Mouse (Mus musculus) gastrocnemius, adult 18-20 months (tissue): Measurements from ENCODE around the gene Tssc4. TPM values are rescaled to one million over a fixed set of nuclear protein-coding genes. Genes with fewer than 3 reads are reported as not detected.

Source experiments
- DNase-seq: peaks from one replicate; pipeline ENCODE4 v3.0.0; 2021; ENCODE audit warnings: low spot score
- long read RNA-seq, 2 experiments: library from polyadenylated mRNA; stranded (forward); transcript quantifications; one replicate each; pipeline ENCODE4 v2.0.0; 2021
- total RNA-seq, 2 experiments: library from RNA; stranded (reverse); gene quantifications; 2 replicates each; pipeline ENCODE4 v1.2.3; 2021

Gene Tssc4
- 1 to 10 TPM; 6.7 to 8.0 TPM for total RNA-seq
- long read RNA-seq, experiment 1, partial matches to known transcripts, result 0 of 12 reads
- long read RNA-seq, experiment 1, other reads (novel, unspliced or antisense), result 0 of 12 reads
- long read RNA-seq, experiment 2, transcript Tssc4-206 (3 exons, 1,364 nt), result minor isoform, 5 of 20 reads
- long read RNA-seq, experiment 2, transcript Tssc4-207 (1 exons, 1,735 nt), result major isoform, 10 of 20 reads
- long read RNA-seq, experiment 2, partial matches to known transcripts, result 0 of 20 reads
- long read RNA-seq, experiment 2, other reads (novel, unspliced or antisense), result 1 of 20 reads

- peak; percentile 99 for DNase-seq
These were observed at the start of gene Tssc4 for GRCm38 (mm10) chr7:143068882-143069591. Gene Tssc4, plus strand, starts transcription at chr7:143069249.

GRCm38 (mm10) chr7:143020040-143020439, 49.0 kb upstream of the Tssc4 start:
- no peak for DNase-seq

- DNase-seq, result no peak
These were observed 48.3 kb upstream of the Tssc4 start for GRCm38 (mm10) chr7:143020764-143021163.

- DNase-seq, result no peak
These were observed 47.5 kb upstream of the Tssc4 start for GRCm38 (mm10) chr7:143021356-143022164.

GRCm38 (mm10) chr7:143023499-143023898, 45.5 kb upstream of the Tssc4 start:
- DNase-seq, result no peak

GRCm38 (mm10) chr7:143024293-143024692, 44.8 kb upstream of the Tssc4 start:
- DNase-seq, result no peak

GRCm38 (mm10) chr7:143025496-143025895, 43.6 kb upstream of the Tssc4 start:
- no peak for DNase-seq

GRCm38 (mm10) chr7:143027196-143027595, 41.9 kb upstream of the Tssc4 start:
- DNase-seq, result no peak

- DNase-seq, result no peak
These were observed 37.2 kb upstream of the Tssc4 start for GRCm38 (mm10) chr7:143031816-143032215.

GRCm38 (mm10) chr7:143033581-143033980, 35.5 kb upstream of the Tssc4 start:
- no peak for DNase-seq

GRCm38 (mm10) chr7:143034112-143034511, 34.9 kb upstream of the Tssc4 start:
- no peak for DNase-seq

GRCm38 (mm10) chr7:143034519-143035450, 34.3 kb upstream of the Tssc4 start:
- no peak for DNase-seq

GRCm38 (mm10) chr7:143036787-143037186, 32.3 kb upstream of the Tssc4 start:
- no peak for DNase-seq

GRCm38 (mm10) chr7:143037306-143037705, 31.7 kb upstream of the Tssc4 start:
- DNase-seq, result no peak

GRCm38 (mm10) chr7:143038174-143038931, 30.7 kb upstream of the Tssc4 start:
- DNase-seq, result no peak

GRCm38 (mm10) chr7:143040561-143040960, 28.5 kb upstream of the Tssc4 start:
- no peak for DNase-seq

GRCm38 (mm10) chr7:143041138-143041822, 27.8 kb upstream of the Tssc4 start:
- no peak for DNase-seq

GRCm38 (mm10) chr7:143042089-143042488, 27.0 kb upstream of the Tssc4 start:
- peak; percentile 67 for DNase-seq

GRCm38 (mm10) chr7:143042897-143043300, 26.1 kb upstream of the Tssc4 start:
- no peak for DNase-seq
